Mouse (Mus musculus) urinary bladder, postnatal 36 days (tissue): ENCODE data around the gene Rims4.

Experiments used
- DNase-seq, 2 experiments: peaks; one replicate each; pipeline ENCODE4 v3.0.0; 2022; ENCODE audit warnings: low spot score in 2 of 2, mixed read lengths in 1 of 2

Gene Rims4

GRCm38 (mm10) chr2:163909604-163910003 lies 8.9 kb downstream of the Rims4 start:
- DNase-seq, result no peak

GRCm38 (mm10) chr2:163907131-163907530 lies 11.4 kb downstream of the Rims4 start:
- DNase-seq, result no peak

- no peak for DNase-seq
Observed at GRCm38 (mm10) chr2:163904323-163904722, 14.2 kb downstream of the Rims4 start.

GRCm38 (mm10) chr2:163903461-163903860 lies 15.0 kb downstream of the Rims4 start:
- peak in 1 of 2 experiments; percentile 24 for DNase-seq

GRCm38 (mm10) chr2:163902448-163902847 lies 16.0 kb downstream of the Rims4 start:
- no peak for DNase-seq

- DNase-seq, result no peak
Observed at GRCm38 (mm10) chr2:163901043-163901442, 17.4 kb downstream of the Rims4 start.

- no peak for DNase-seq
Observed at GRCm38 (mm10) chr2:163899910-163900411, 18.5 kb downstream of the Rims4 start.

- DNase-seq, result no peak
Observed at GRCm38 (mm10) chr2:163897988-163898535, 20.4 kb downstream of the Rims4 start.

GRCm38 (mm10) chr2:163897026-163897425 lies 21.5 kb downstream of the Rims4 start:
- DNase-seq, result no peak

GRCm38 (mm10) chr2:163895156-163895555 lies 23.3 kb downstream of the Rims4 start:
- no peak for DNase-seq

- no peak for DNase-seq
Observed at GRCm38 (mm10) chr2:163893446-163894370, 24.8 kb downstream of the Rims4 start.

GRCm38 (mm10) chr2:163891271-163891670 lies 27.2 kb downstream of the Rims4 start:
- DNase-seq, result no peak

GRCm38 (mm10) chr2:163890586-163890985 lies 27.9 kb downstream of the Rims4 start:
- no peak for DNase-seq

GRCm38 (mm10) chr2:163889411-163889810 lies 29.1 kb downstream of the Rims4 start:
- no peak for DNase-seq

- no peak for DNase-seq
Observed at GRCm38 (mm10) chr2:163882859-163883652, 35.4 kb downstream of the Rims4 start.

- no peak for DNase-seq
Observed at GRCm38 (mm10) chr2:163880891-163881290, 37.6 kb downstream of the Rims4 start.

GRCm38 (mm10) chr2:163876830-163877498 lies 41.5 kb downstream of the Rims4 start:
- no peak for DNase-seq

- no peak for DNase-seq
Observed at GRCm38 (mm10) chr2:163875484-163875883, 43.0 kb downstream of the Rims4 start.

- no peak for DNase-seq
Observed at GRCm38 (mm10) chr2:163874877-163875276, 43.6 kb downstream of the Rims4 start.

GRCm38 (mm10) chr2:163871906-163872305 lies 46.6 kb downstream of the Rims4 start:
- no peak for DNase-seq

- DNase-seq, result no peak
Observed at GRCm38 (mm10) chr2:163871266-163871665, 47.2 kb downstream of the Rims4 start.

GRCm38 (mm10) chr2:163869783-163870182 lies 48.7 kb downstream of the Rims4 start:
- no peak for DNase-seq
